Mouse (Mus musculus) hindbrain, embryonic 10.5 days (tissue): ENCODE measurements around the gene Zfp777. TPM values are rescaled to one million over a fixed set of nuclear protein-coding genes. Genes with fewer than 3 reads are reported as not detected.
A peak's percentile ranks its signal among the peaks of the same experiment; 100 is the strongest.

Source experiments
- DNase-seq: peaks from one replicate; pipeline ENCODE4 v3.0.0-alpha.2; 2017; ENCODE audit warnings: low spot score
- H3K27ac ChIP-seq: fragments of 300-500 bp; sonication (generic); 2 replicates; pipeline ENCODE4 v1.5.1; 2016; ENCODE audit warnings: mild to moderate bottlenecking, moderate library complexity
- H3K27me3 ChIP-seq: fragments of 300-500 bp; sonication (generic); 2 replicates; pipeline ENCODE4 v1.6.1; 2016; ENCODE audit warnings: mild to moderate bottlenecking; ENCODE audit not compliant: poor library complexity, insufficient read depth, severe bottlenecking
- H3K36me3 ChIP-seq: fragments of 300-500 bp; sonication (generic); 2 replicates; pipeline ENCODE4 v1.6.1; 2016; ENCODE audit warnings: mild to moderate bottlenecking, moderate library complexity
- H3K4me1 ChIP-seq: fragments of 300-500 bp; sonication (generic); replicated peaks from 2 replicates; pipeline ENCODE4 v1.6.1; 2016; ENCODE audit warnings: mild to moderate bottlenecking
- H3K4me3 ChIP-seq: fragments of 300-500 bp; sonication (generic); 2 replicates; pipeline ENCODE4 v1.5.1; 2016; ENCODE audit warnings: mild to moderate bottlenecking, moderate library complexity
- H3K9me3 ChIP-seq: fragments of 300-500 bp; sonication (generic); 2 replicates; pipeline ENCODE4 v1.6.1; 2016; ENCODE audit warnings: mild to moderate bottlenecking, moderate library complexity
- WGBS: fragments of 180-500 bp; shearing (Covaris S2); methylation state at CpG from one replicate; pipeline ENCODE4 v1.1.7; 2016; 5-methylcytosine and 5-hydroxymethylcytosine counted together
- polyA plus RNA-seq: library from polyadenylated mRNA; unstranded; fragments of >200 nt; fragmentation: Nextera tagmentation; extraction: Ambion mirVana; gene quantifications from 2 replicates; pipeline ENCODE4 v1.2.1, GENCODE M21; 2016

Zfp777 gene
- 13.0 and 13.5 TPM in 2 replicates for polyA plus RNA-seq

DNA sequence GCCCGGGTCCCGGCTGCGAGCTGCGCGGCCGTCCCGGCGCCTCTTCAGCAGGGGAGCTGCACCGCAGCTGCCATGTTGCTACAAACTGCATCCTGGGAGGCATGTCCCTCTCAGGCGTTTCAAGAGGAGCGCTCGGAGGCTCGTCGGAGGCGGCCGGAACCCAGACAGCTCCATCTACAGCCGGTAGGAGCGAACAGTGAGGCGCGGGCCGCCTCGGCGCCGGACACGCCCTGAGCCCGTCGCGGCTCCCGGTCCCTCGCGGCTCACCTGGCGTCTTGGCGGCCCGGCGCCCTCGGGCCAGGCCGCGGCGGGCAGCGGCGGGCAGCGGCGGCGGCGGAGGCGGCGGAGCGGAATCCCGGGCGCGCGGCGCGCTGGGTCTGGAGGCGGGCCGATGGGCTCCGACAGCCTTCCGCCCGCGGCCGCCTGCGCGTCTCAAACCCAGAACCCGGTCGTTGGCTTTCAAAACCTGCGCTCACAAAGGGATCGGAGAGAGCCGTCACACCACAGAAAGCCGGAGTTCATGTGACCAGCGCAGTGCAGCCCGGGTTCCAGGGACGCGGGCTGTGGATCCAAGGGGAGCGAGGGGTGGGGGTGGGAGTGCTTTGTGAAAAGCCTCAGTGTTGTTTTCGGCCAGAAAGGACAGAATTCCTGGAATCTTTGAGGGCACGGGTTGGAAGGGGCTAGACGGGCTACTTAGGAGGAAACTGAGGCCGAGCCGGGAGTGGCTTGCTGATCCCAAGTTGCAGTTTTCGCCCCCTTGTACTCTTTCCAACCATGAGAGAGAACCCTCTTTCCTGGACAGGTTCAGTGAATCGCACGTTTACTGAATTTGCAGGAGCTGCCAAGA lies at the start of gene Zfp777:
Zfp777 (minus strand) TSS at position 486 of the 847 bp plus-strand sequence.
- under 1% methylated on average over 82 of the region's 82 CpGs for WGBS

DNA sequence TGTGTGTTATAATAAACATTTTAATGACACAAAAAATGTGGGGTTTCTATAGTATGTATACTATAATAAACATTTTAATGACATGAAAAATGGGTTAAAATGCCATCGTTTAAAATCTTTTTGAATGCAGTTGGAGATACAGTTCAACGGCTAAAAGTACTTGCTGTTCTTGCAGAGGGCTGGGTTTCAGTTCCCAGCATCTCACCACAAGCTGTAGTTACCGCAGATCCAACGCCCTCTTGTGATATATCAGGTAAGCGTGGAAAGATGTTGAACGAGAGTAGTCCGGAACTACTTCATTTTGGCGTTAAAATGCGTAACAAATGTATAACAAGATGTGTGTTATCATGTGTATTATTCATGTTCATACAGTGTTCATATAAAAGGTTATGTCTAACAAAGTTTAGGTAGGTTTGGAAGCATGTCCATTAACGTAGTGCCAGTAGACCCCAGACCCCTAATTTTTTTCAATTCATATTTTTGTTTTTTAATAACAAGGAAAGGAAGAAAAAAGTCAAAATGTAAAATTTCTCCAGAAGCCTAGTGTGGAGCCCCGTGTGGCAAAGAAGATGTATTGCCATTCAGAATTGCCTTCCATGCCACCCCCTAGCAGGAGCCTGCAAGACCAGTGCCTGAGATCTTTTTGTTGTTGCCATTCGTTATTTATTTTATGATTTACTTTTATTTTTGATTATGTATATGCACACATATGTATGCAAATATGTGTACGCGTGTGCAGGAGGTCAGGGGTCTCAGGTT lies 38.4 kb upstream of the Zfp777 start:
- Histone ChIP-seq H3K4me1 (peaks cover 18% of the 10 kb centered on the region), H3K4me3 (peak overlapping the region; percentile 90), H3K27ac (no peak overlapping the region), H3K9me3 (no peaks in the 10 kb centered on the region), H3K36me3 (peaks cover 27% of the 10 kb centered on the region), H3K27me3 (no peaks in the 10 kb centered on the region)
- WGBS: 41% methylated on average over 14 of the region's 14 CpGs
- no peak for DNase-seq

More for the DNA sequence above, at the start of gene Zfp777:
- Histone ChIP-seq H3K27ac (peak within 1 kb of the TSS; percentile 94), H3K4me3 (peak within 1 kb of the TSS; percentile 84), H3K27me3 (no peaks in the 10 kb centered on the region), H3K36me3 (peaks cover 18% of the 10 kb centered on the region), H3K4me1 (peaks cover 25% of the 10 kb centered on the region), H3K9me3 (no peaks in the 10 kb centered on the region)
- peak; percentile 86 for DNase-seq

DNA sequence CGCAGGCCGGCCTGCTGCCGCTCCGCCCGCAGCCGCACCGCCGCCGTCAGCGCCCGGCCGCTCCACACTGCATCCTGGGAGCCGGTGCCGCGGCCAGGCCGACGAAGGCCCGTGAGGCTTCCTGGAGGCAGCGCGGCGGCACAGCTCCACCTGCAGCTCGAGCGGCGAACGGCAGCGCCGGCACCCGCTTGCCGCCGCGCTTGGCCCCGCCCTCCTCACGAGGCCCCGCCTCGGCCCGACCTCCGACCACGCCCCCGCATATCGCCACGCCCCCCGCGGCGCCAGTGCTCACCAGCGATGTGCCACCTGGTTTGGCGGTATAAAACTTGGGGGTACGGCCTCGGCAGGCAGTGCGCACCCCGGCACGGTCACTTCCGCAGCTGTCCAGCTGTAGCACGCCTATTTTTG lies 37.8 kb upstream of the Zfp777 start, which contains the start of gene Zfp746:
Zfp746 (minus strand) TSS at position 123 of the 408 bp plus-strand sequence.
- under 1% methylated on average over 53 of the region's 53 CpGs for WGBS

DNA sequence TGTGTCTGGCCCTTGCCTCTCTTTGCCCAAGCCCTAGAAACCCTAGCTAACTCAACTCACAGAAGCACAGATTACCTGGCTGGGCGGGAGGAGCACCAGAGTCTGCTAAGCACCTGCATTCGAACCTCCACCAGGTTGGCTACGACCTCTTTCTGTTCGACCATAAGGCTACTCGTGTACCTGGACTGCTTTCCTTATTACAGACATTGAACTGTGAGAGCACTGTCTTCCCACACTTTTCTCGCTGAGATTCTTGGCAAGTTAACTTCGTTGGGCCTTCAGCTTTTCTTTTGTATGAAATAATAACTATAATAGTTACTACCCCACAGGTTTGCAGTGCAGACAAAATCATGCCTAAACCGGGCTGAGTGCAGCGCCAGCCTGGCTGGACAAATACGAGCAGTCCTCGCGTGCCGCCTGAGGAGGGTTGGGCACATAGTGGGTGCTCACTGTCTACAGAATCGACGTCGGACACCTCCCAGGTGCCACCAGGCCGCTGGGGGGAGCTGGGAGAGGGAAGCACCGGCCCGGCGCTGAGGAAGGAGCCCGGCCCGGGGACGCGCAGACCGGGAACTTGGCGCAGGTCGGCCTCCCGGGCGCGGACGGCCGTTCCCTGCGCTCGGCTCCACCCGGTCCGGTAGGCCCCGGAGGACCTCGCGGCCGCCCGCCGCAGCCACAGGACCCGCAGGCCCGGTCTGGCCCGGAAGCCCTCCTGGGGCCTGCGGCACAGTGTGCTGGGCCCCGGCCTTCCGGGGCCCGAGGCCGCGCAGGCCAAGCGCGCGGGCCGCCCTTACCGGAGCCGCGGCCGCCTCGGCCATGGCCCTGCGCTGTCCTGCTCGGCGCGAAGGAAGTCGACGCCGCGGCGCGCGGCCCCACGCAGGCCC lies 37.1 kb upstream of the Zfp777 start:
- DNase-seq: peak; percentile 65
- Histone ChIP-seq H3K4me1 (peaks cover 18% of the 10 kb centered on the region), H3K27ac (peak overlapping the region; percentile 97), H3K36me3 (peaks cover 41% of the 10 kb centered on the region), H3K27me3 (no peaks in the 10 kb centered on the region), H3K9me3 (no peaks in the 10 kb centered on the region), H3K4me3 (peak overlapping the region; percentile 90)
- 3% methylated on average over 72 of the region's 72 CpGs for WGBS

More for the DNA sequence above, 37.8 kb upstream of the Zfp777 start, which contains the start of gene Zfp746:
- DNase-seq: peak; percentile 89
- H3K27me3 ChIP-seq: no peaks in the 10 kb centered on the region
- peak within 1 kb of the TSS; percentile 90 for H3K4me3 ChIP-seq
- peaks cover 34% of the 10 kb centered on the region for H3K36me3 ChIP-seq
- H3K4me1 ChIP-seq: peaks cover 18% of the 10 kb centered on the region
- H3K9me3 ChIP-seq: no peaks in the 10 kb centered on the region
- H3K27ac ChIP-seq: peak within 1 kb of the TSS; percentile 97

DNA sequence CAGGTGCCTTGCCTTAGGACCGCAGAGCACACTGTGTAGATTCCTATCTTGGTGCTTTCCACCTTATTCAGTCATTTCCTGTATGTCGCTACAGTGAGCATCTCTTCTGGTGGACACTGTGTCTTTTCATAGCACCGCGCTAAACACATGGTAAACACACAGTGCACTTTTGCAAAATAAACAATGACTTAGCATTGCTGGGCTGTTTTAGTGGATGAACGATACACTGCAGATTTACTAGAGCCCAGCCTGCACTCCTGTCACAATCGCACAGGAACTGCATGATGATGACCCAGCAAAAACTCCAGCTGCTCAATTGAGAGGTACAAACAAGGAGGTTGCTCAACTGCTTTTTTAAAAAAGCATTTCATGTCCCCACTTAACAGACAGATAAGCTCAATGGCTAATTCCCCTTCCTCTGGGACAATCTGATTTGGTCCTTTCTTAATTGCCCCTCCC lies 35.1 kb upstream of the Zfp777 start:
- 94% methylated on average over 6 of the region's 6 CpGs for WGBS
- H3K27ac ChIP-seq: no peak overlapping the region
- no peaks in the 10 kb centered on the region for H3K9me3 ChIP-seq
- peaks cover 18% of the 10 kb centered on the region for H3K4me1 ChIP-seq
- no peak for DNase-seq
- H3K36me3 ChIP-seq: peaks cover 61% of the 10 kb centered on the region
- H3K27me3 ChIP-seq: no peaks in the 10 kb centered on the region
- H3K4me3 ChIP-seq: no peak overlapping the region

DNA sequence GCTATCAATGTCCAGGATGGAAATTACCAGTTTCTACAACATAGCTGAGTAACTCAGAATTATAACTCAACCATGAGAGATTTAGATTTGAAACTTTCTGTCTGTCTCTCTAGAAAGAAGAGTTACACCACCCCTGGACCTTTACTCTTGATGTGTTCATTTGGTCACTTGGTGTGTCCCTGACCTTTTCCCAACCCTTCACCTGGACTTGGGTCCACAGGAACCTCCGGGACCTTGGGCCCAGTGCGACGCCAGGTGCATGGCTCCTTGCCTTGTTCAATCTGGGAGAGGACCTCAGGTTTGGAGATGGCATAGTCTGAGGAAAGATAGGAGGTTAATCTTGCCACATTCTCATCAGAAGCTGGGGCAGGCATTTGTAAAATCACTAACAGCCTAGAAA lies 33.2 kb upstream of the Zfp777 start:
- DNase-seq: no peak
- no peak overlapping the region for H3K4me3 ChIP-seq
- H3K4me1 ChIP-seq: peaks cover 18% of the 10 kb centered on the region
- H3K27ac ChIP-seq: no peak overlapping the region
- peaks cover 79% of the 10 kb centered on the region for H3K36me3 ChIP-seq
- 94% methylated on average over 3 of the region's 3 CpGs for WGBS
- H3K9me3 ChIP-seq: no peaks in the 10 kb centered on the region
- H3K27me3 ChIP-seq: no peaks in the 10 kb centered on the region

DNA sequence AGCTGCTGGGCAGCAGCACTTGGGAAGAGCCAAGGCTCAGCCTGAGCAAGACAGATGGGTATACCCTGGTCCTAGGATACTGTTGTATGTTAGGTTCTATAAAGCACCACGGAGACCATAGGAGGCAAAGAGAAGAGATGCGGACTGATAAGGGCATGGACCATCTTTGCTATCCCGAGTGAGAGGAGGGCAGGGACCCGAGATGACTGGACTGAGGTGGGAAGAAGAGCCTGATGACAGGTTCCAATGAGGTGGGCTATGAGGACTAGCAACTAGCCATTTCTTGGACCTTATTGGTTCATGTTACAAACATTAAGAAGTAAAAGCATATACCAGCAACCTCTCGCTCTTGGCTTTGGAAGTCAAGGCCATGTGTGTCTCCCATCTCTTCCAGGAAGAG lies 32.3 kb upstream of the Zfp777 start:
- H3K36me3 ChIP-seq: peaks cover 88% of the 10 kb centered on the region
- no peaks in the 10 kb centered on the region for H3K9me3 ChIP-seq
- H3K4me3 ChIP-seq: no peak overlapping the region
- no peak overlapping the region for H3K27ac ChIP-seq
- DNase-seq: no peak
- no peaks in the 10 kb centered on the region for H3K27me3 ChIP-seq
- H3K4me1 ChIP-seq: peaks cover 14% of the 10 kb centered on the region
- 93% methylated on average over 5 of the region's 5 CpGs for WGBS

DNA sequence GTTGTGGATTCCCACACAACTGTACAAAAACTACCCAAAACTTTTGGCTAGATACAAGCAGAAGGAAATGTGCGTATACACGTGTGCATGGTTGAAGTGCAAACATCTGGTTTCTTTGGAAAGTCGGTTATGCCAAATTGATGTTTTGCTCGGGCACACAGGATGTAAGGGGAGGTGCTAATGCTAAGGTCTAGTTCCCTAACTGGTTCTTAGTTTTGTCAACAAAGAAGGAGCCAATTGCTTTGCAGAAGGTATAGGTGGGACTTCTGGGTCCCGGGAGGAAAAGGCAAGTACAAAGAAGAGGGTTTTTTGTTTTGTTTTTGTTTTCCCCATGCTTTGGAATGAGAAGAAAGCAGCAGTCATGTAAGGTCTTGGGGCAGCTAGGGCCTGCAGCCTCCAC lies 24.6 kb upstream of the Zfp777 start:
- 85% methylated on average over 5 of the region's 5 CpGs for WGBS
- H3K36me3 ChIP-seq: peaks cover 88% of the 10 kb centered on the region
- no peaks in the 10 kb centered on the region for H3K27me3 ChIP-seq

DNA sequence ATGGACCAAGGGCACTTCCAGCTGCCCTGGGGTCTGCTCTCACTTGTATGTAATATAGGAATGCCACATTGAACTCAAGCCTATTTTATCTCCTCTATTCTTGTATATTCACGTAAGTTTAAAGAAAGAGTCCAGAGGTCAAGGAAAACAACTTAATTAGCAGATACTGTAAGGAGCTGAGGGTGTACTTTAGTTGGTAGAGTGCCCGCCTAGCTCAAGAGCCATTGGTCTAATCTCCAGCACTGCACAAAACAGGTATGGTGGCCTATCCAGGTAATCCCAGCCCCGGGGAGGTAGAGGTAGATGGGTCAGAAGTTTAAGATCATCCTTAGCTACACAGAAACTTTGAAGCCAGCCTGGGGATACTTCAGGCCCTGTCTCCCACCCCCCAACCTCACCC lies 18.8 kb upstream of the Zfp777 start:
- Histone ChIP-seq H3K27me3 (no peaks in the 10 kb centered on the region), H3K4me3 (no peak overlapping the region), H3K4me1 (no peaks in the 10 kb centered on the region), H3K9me3 (no peaks in the 10 kb centered on the region), H3K27ac (no peak overlapping the region), H3K36me3 (peaks cover 88% of the 10 kb centered on the region)
- 93% methylated on average over 3 of the region's 3 CpGs for WGBS
- DNase-seq: no peak

More for the DNA sequence above, 24.6 kb upstream of the Zfp777 start:
- Histone ChIP-seq H3K4me1 (no peaks in the 10 kb centered on the region), H3K27ac (no peak overlapping the region), H3K4me3 (no peak overlapping the region), H3K9me3 (no peaks in the 10 kb centered on the region)
- no peak for DNase-seq

DNA sequence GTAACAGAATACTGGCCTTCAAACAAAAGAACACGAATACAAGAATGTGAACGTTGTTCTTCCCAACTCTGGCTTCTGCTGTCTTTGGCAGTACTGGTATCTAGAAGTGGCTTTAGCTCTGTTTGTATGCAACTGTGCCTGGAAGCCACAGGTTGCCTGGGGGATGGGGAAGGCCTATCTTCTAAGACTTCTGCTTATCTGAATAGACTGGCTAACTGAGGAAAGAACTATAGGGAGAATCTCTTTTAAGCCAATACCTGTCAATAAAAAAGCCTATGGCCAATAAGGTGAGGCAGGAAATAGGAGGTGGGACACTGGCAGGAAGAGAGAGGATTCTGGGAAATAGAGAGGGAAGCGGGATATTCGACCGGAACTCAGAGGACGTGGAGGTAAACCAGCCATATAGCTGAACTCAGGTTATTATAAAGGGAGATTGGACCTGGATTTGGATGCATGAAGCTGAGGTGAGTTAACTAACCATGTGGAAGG lies 16.9 kb upstream of the Zfp777 start:
- H3K9me3 ChIP-seq: no peaks in the 10 kb centered on the region
- H3K36me3 ChIP-seq: peaks cover 90% of the 10 kb centered on the region
- WGBS: 96% methylated on average over 6 of the region's 6 CpGs
- H3K27ac ChIP-seq: no peak overlapping the region
- no peaks in the 10 kb centered on the region for H3K27me3 ChIP-seq
- H3K4me1 ChIP-seq: no peaks in the 10 kb centered on the region
- H3K4me3 ChIP-seq: no peak overlapping the region
- no peak for DNase-seq

DNA sequence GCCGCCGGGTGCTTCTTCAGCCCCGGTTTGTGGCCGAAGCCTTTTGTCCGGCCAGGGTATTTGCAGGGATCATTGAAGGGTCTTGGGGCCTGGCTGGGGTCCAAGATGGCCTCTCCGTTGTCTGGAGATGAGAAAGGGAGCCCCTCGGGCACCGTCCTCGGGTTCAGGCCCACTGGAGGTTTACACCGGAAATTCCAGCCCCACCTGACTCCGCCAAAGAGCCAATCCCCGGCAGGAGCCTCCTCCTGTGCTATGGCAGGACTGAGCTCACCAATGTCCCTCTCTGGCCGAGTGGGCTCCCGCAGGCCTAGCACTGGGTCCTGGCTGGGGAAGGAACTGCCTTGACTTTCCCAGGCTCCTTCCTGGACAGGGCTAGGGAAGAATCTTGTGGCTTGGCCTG lies 15.7 kb upstream of the Zfp777 start:
- Histone ChIP-seq H3K36me3 (peaks cover 85% of the 10 kb centered on the region), H3K4me1 (no peaks in the 10 kb centered on the region), H3K4me3 (no peak overlapping the region), H3K27me3 (no peaks in the 10 kb centered on the region), H3K9me3 (no peaks in the 10 kb centered on the region), H3K27ac (no peak overlapping the region)
- 92% methylated on average over 14 of the region's 14 CpGs for WGBS
- no peak for DNase-seq

DNA sequence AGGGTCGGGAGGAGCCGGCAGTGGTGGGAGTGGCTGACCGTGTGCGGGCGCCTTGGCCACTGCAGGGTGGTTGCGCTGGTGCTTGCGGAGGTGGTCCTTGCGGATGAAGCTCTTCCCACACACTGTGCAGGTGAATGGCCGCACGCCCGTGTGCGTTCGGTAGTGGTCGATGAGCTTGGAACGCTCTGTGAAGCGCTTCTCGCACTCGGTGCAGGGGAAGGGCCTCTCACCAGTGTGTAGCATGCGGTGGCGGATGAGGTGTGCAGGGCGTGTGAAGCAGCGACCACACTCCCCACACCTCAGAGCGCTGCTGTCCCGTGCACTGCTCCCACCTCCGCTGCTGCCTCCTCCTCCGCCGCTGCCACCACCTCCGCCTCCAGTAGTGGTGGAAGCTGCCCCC lies 15.2 kb upstream of the Zfp777 start:
- H3K36me3 ChIP-seq: peaks cover 80% of the 10 kb centered on the region
- WGBS: 94% methylated on average over 28 of the region's 28 CpGs
- H3K9me3 ChIP-seq: no peaks in the 10 kb centered on the region
- no peak for DNase-seq
- H3K4me3 ChIP-seq: no peak overlapping the region
- H3K4me1 ChIP-seq: no peaks in the 10 kb centered on the region
- no peak overlapping the region for H3K27ac ChIP-seq
- no peaks in the 10 kb centered on the region for H3K27me3 ChIP-seq
